Mouse (Mus musculus): ENCODE data around the gene Gm42674. TPM values are rescaled to one million over a fixed set of nuclear protein-coding genes. Genes with fewer than 3 reads are reported as not detected.

The Gm42674 gene
- polyA plus RNA-seq, 2 experiments = not detected

DNA sequence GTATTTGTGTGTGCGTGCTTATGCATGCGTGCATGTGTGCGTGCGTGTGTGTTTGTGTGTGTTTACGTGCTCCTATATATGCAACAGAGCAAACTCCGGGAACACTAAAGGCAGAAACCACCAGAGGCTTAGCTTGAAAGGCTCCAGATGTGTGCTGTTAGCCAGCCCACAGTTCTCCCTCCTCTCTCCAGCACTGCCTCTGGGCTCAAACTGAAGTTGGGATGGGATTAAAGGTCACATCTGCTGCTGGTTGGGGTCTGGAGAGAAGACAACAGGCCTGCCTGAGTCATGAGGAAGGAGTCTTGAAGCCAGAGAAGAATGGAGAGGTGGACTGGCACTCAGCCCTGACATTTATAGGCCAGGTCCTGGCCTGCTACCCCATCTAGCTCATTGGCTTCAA is 4.5 kb downstream of the Gm42674 start:
- peaks cover 39% of the 10 kb centered on the region for H3K4me1 ChIP-seq (ENCODE audit: control insufficient read depth, insufficient read depth, low read length)

GRCm38 (mm10) chr3:90607361-90607760 is 5.7 kb downstream of the Gm42674 start:
- no peak for DNase-seq (ENCODE audit: low spot score)
- Histone ChIP-seq H3K27me3 (ENCODE audit: control insufficient read depth, insufficient read depth, low read length) (no peaks in the 10 kb centered on the region), H3K36me3 (ENCODE audit: control insufficient read depth, insufficient read depth, low read length) (no peaks in the 10 kb centered on the region), H3K4me1 (ENCODE audit: control insufficient read depth, insufficient read depth, low read length) (peaks cover 39% of the 10 kb centered on the region), H3K4me2 (replicated peaks; ENCODE audit: low read depth, low read length, severe bottlenecking) (no peak overlapping the region), H3K4me3 (replicated peaks; ENCODE audit: low read length) (no peak overlapping the region), H3K9ac (ENCODE audit: low read depth, low read length, severe bottlenecking) (no peak overlapping the region), H3K27ac (replicated peaks; ENCODE audit: low read depth, low read length) (no peak overlapping the region), H3K9me3 (ENCODE audit: control insufficient read depth, low read length) (no peaks in the 10 kb centered on the region)
- TF ChIP-seq POLR2A (IDR thresholded peaks at IDR 0.05; ENCODE audit: borderline replicate concordance, extremely low read depth, insufficient read depth, insufficient read length) = no peak
- 89% methylated on average over 3 of the region's 3 CpGs for WGBS
- no peak for ATAC-seq (ENCODE audit: low FRiP score, low read depth)

More for the DNA sequence above, 4.5 kb downstream of the Gm42674 start:
- H3K4me3 ChIP-seq (replicated peaks; ENCODE audit: low read length) = no peak overlapping the region
- H3K36me3 ChIP-seq (ENCODE audit: control insufficient read depth, insufficient read depth, low read length) = no peaks in the 10 kb centered on the region
- 0 out of 2 replicates have a peak overlapping the region, but pooled peaks have one; percentile 3 for H3K4me2 ChIP-seq (replicated peaks; ENCODE audit: low read depth, low read length, severe bottlenecking)
- 49% methylated on average over 6 of the region's 6 CpGs for WGBS
- DNase-seq (ENCODE audit: low spot score) = peak; percentile 81
- TF ChIP-seq POLR2A (IDR thresholded peaks at IDR 0.05; ENCODE audit: borderline replicate concordance, extremely low read depth, insufficient read depth, insufficient read length) = no peak
- peak overlapping the region; percentile 84 for H3K27ac ChIP-seq (replicated peaks; ENCODE audit: low read depth, low read length)
- H3K9me3 ChIP-seq (ENCODE audit: control insufficient read depth, low read length) = no peaks in the 10 kb centered on the region
- no peak overlapping the region for H3K9ac ChIP-seq (ENCODE audit: low read depth, low read length, severe bottlenecking)
- peak; percentile 72 for ATAC-seq (ENCODE audit: low FRiP score, low read depth)
- no peaks in the 10 kb centered on the region for H3K27me3 ChIP-seq (ENCODE audit: control insufficient read depth, insufficient read depth, low read length)

DNA sequence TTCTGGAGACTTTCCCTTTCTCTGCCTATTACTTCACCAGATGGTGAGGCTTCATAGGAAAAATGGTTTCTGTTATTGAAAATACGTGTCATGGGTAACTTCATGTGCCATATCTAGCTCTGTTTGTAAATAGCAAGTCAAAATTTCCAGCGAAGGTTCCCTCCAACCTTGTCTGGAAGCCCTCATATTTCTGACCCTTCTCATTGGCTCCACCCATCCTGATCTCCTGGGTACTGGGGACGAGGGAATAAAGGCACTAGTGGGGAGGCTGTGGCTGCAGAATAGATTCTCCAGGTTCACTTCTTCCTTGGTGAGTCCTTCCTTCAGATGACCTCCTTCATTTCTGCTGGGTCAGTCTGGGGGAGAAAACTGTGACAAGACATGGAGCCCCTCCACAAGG is 6.5 kb downstream of the Gm42674 start, which contains the start of gene S100a5:
S100a5 (plus strand) TSS at position 301 of the 400 bp plus-strand sequence.
- Histone ChIP-seq H3K27me3 (ENCODE audit: control insufficient read depth, insufficient read depth, low read length) (no peaks in the 10 kb centered on the region), H3K27ac (replicated peaks; ENCODE audit: low read depth, low read length) (no peak within 1 kb of the TSS), H3K4me1 (ENCODE audit: control insufficient read depth, insufficient read depth, low read length) (peaks cover 41% of the 10 kb centered on the region), H3K9me3 (ENCODE audit: control insufficient read depth, low read length) (no peaks in the 10 kb centered on the region), H3K4me2 (replicated peaks; ENCODE audit: low read depth, low read length, severe bottlenecking) (no peak within 1 kb of the TSS), H3K4me3 (replicated peaks; ENCODE audit: low read length) (no peak within 1 kb of the TSS), H3K36me3 (ENCODE audit: control insufficient read depth, insufficient read depth, low read length) (no peaks in the 10 kb centered on the region), H3K9ac (ENCODE audit: low read depth, low read length, severe bottlenecking) (no peak within 1 kb of the TSS)
- no peak for TF ChIP-seq POLR2A (IDR thresholded peaks at IDR 0.05; ENCODE audit: borderline replicate concordance, extremely low read depth, insufficient read depth, insufficient read length)
- no peak for ATAC-seq (ENCODE audit: low FRiP score, low read depth)
- DNase-seq (ENCODE audit: low spot score) = no peak
- WGBS = 77% methylated on average over 3 of the region's 3 CpGs

- no peak overlapping the region for H3K4me3 ChIP-seq (replicated peaks; ENCODE audit: low read length)
- peaks cover 40% of the 10 kb centered on the region for H3K4me1 ChIP-seq (ENCODE audit: control insufficient read depth, insufficient read depth, low read length)
- H3K27me3 ChIP-seq (ENCODE audit: control insufficient read depth, insufficient read depth, low read length) = no peaks in the 10 kb centered on the region
- no peak for TF ChIP-seq POLR2A (IDR thresholded peaks at IDR 0.05; ENCODE audit: borderline replicate concordance, extremely low read depth, insufficient read depth, insufficient read length)
- no peaks in the 10 kb centered on the region for H3K36me3 ChIP-seq (ENCODE audit: control insufficient read depth, insufficient read depth, low read length)
- H3K4me2 ChIP-seq (replicated peaks; ENCODE audit: low read depth, low read length, severe bottlenecking) = no peak overlapping the region
- ATAC-seq (ENCODE audit: low FRiP score, low read depth) = no peak
- no peak overlapping the region for H3K9ac ChIP-seq (ENCODE audit: low read depth, low read length, severe bottlenecking)
- no peak overlapping the region for H3K27ac ChIP-seq (replicated peaks; ENCODE audit: low read depth, low read length)
- DNase-seq (ENCODE audit: low spot score) = no peak
- H3K9me3 ChIP-seq (ENCODE audit: control insufficient read depth, low read length) = no peaks in the 10 kb centered on the region
These were observed 7.4 kb downstream of the Gm42674 start for GRCm38 (mm10) chr3:90609102-90609501.

- Histone ChIP-seq H3K36me3 (ENCODE audit: control insufficient read depth, insufficient read depth, low read length) (no peaks in the 10 kb centered on the region), H3K27me3 (ENCODE audit: control insufficient read depth, insufficient read depth, low read length) (no peaks in the 10 kb centered on the region), H3K4me3 (replicated peaks; ENCODE audit: low read length) (no peak overlapping the region), H3K27ac (replicated peaks; ENCODE audit: low read depth, low read length) (no peak overlapping the region), H3K4me2 (replicated peaks; ENCODE audit: low read depth, low read length, severe bottlenecking) (no peak overlapping the region), H3K9me3 (ENCODE audit: control insufficient read depth, low read length) (no peaks in the 10 kb centered on the region), H3K9ac (ENCODE audit: low read depth, low read length, severe bottlenecking) (no peak overlapping the region), H3K4me1 (ENCODE audit: control insufficient read depth, insufficient read depth, low read length) (peaks cover 30% of the 10 kb centered on the region; the same call in 1 of the 2 replicates)
- WGBS = 93% methylated on average over 3 of the region's 3 CpGs
- no peak for ATAC-seq (ENCODE audit: low FRiP score, low read depth)
- no peak for DNase-seq (ENCODE audit: low spot score)
- TF ChIP-seq POLR2A (IDR thresholded peaks at IDR 0.05; ENCODE audit: borderline replicate concordance, extremely low read depth, insufficient read depth, insufficient read length) = no peak
These were observed 9.8 kb downstream of the Gm42674 start for GRCm38 (mm10) chr3:90611494-90611893.

DNA sequence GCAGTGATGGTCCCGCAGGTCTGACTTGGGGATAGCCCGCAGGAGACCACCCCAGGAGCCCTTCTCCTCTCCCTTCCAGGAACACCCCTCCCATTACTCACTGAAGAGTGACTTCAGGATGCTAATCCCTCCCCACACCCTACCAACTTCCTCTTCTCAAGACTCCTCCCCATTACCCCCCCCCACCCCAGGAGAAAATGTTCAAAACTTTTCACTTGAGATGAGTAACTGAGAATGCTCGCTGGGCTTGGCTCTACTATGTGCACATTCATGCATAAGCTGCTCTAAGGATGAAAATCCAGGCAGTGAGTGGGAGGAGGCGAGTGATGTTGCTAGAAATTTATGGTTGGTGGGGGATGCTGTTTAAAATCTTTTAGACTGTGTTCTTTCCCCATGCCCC is 10.4 kb downstream of the Gm42674 start:
- peaks cover 30% of the 10 kb centered on the region; the same call in 1 of the 2 replicates for H3K4me1 ChIP-seq (ENCODE audit: control insufficient read depth, insufficient read depth, low read length)
- no peak overlapping the region for H3K4me2 ChIP-seq (replicated peaks; ENCODE audit: low read depth, low read length, severe bottlenecking)
- H3K36me3 ChIP-seq (ENCODE audit: control insufficient read depth, insufficient read depth, low read length) = no peaks in the 10 kb centered on the region
- H3K9ac ChIP-seq (ENCODE audit: low read depth, low read length, severe bottlenecking) = no peak overlapping the region
- ATAC-seq (ENCODE audit: low FRiP score, low read depth) = no peak
- 64% methylated on average over 4 of the region's 4 CpGs for WGBS
- no peaks in the 10 kb centered on the region for H3K27me3 ChIP-seq (ENCODE audit: control insufficient read depth, insufficient read depth, low read length)
- H3K4me3 ChIP-seq (replicated peaks; ENCODE audit: low read length) = no peak overlapping the region
- TF ChIP-seq POLR2A (IDR thresholded peaks at IDR 0.05; ENCODE audit: borderline replicate concordance, extremely low read depth, insufficient read depth, insufficient read length) = no peak
- no peak for DNase-seq (ENCODE audit: low spot score)
- no peaks in the 10 kb centered on the region for H3K9me3 ChIP-seq (ENCODE audit: control insufficient read depth, low read length)
- no peak overlapping the region for H3K27ac ChIP-seq (replicated peaks; ENCODE audit: low read depth, low read length)
